Mouse (Mus musculus) liver, embryonic 13.5 days (tissue): ENCODE measurements at regions not wholly inside any gene's neighbourhood (a gene's known extent, or its start where the extent isn't known, plus 50 kb on each side); places are given as distances from the start of the nearest gene placed in this dataset.

Experiments used
- ATAC-seq: fragments of 200-750 bp; cut with Nextera tagmentation; 2 replicates; pipeline ENCODE4 v1.8.0; 2017; ENCODE audit warnings: low read depth, mild to moderate bottlenecking, moderate number of reproducible peaks, moderate library complexity
- DNase-seq: peaks from one replicate; pipeline ENCODE4 v3.0.0; 2022
- H3K27ac ChIP-seq: fragments of 300-500 bp; sonication (generic); 2 replicates; pipeline ENCODE4 v1.5.1; 2015; ENCODE audit warnings: moderate library complexity, mild to moderate bottlenecking, inconsistent platforms
- H3K27me3 ChIP-seq: fragments of 300-500 bp; sonication (generic); 2 replicates; pipeline ENCODE4 v1.6.1; 2015; ENCODE audit warnings: mild to moderate bottlenecking, inconsistent platforms
- H3K36me3 ChIP-seq: fragments of 300-500 bp; sonication (generic); 2 replicates; pipeline ENCODE4 v1.6.1; 2015; ENCODE audit warnings: mild to moderate bottlenecking, inconsistent platforms
- H3K4me1 ChIP-seq: fragments of 300-500 bp; sonication (generic); replicated peaks from 2 replicates; pipeline ENCODE4 v1.6.1; 2015; ENCODE audit warnings: inconsistent platforms
- H3K4me2 ChIP-seq: fragments of 300-500 bp; sonication (generic); 2 replicates; pipeline ENCODE4 v1.6.1; 2015; ENCODE audit warnings: inconsistent platforms, mild to moderate bottlenecking, moderate library complexity
- H3K4me3 ChIP-seq: fragments of 300-500 bp; sonication (generic); replicated peaks from 2 replicates; pipeline ENCODE4 v1.5.1; 2015; ENCODE audit warnings: mild to moderate bottlenecking, inconsistent platforms
- H3K9ac ChIP-seq: fragments of 300-500 bp; sonication (generic); 2 replicates; pipeline ENCODE4 v1.6.1; 2015; ENCODE audit warnings: mild to moderate bottlenecking, inconsistent platforms
- H3K9me3 ChIP-seq: fragments of 300-500 bp; sonication (generic); replicated peaks from 2 replicates; pipeline ENCODE4 v1.6.1; 2016; ENCODE audit warnings: inconsistent platforms
- WGBS: fragments of 180-500 bp; shearing (Covaris S2); methylation state at CpG from one replicate; pipeline ENCODE4 v1.1.7; 2015; ENCODE audit not compliant: insufficient replicate concordance; 5-methylcytosine and 5-hydroxymethylcytosine counted together

- ATAC-seq = no peak
- H3K27ac ChIP-seq = no peak overlapping the region
Observed at GRCm38 (mm10) chr11:114370708-114371107, 297.6 kb upstream of the Rpl38 start.

GRCm38 (mm10) chr11:114367779-114368178 is 300.5 kb upstream of the Rpl38 start:
- no peak overlapping the region for H3K27ac ChIP-seq
- no peak for DNase-seq
- no peaks in the 10 kb centered on the region for H3K27me3 ChIP-seq
- H3K9ac ChIP-seq = no peak overlapping the region
- no peaks in the 10 kb centered on the region for H3K36me3 ChIP-seq
- no peak overlapping the region for H3K4me2 ChIP-seq
- no peaks in the 10 kb centered on the region for H3K9me3 ChIP-seq
- no peak overlapping the region for H3K4me3 ChIP-seq
- no peaks in the 10 kb centered on the region for H3K4me1 ChIP-seq
- ATAC-seq = no peak
- 71% methylated on average over 8 of the region's 8 CpGs for WGBS

More at GRCm38 (mm10) chr11:114370708-114371107, 297.6 kb upstream of the Rpl38 start:
- WGBS = 43% methylated on average over 10 of the region's 10 CpGs
- Histone ChIP-seq H3K4me1 (no peaks in the 10 kb centered on the region), H3K9me3 (no peaks in the 10 kb centered on the region), H3K36me3 (no peaks in the 10 kb centered on the region), H3K4me3 (no peak overlapping the region), H3K9ac (no peak overlapping the region), H3K27me3 (no peaks in the 10 kb centered on the region), H3K4me2 (no peak overlapping the region)
- no peak for DNase-seq

- Histone ChIP-seq H3K9me3 (no peaks in the 10 kb centered on the region), H3K27ac (no peak overlapping the region), H3K27me3 (no peaks in the 10 kb centered on the region), H3K36me3 (no peaks in the 10 kb centered on the region), H3K9ac (no peak overlapping the region), H3K4me2 (no peak overlapping the region), H3K4me3 (no peak overlapping the region), H3K4me1 (no peaks in the 10 kb centered on the region)
- ATAC-seq (no peak), DNase-seq (no peak)
- 58% methylated on average over 8 of the region's 8 CpGs for WGBS
Observed at GRCm38 (mm10) chr11:114360946-114361345, 294.1 kb upstream of the Sdk2 start.

- Histone ChIP-seq H3K4me3 (no peak overlapping the region), H3K4me1 (no peaks in the 10 kb centered on the region), H3K36me3 (no peaks in the 10 kb centered on the region), H3K4me2 (no peak overlapping the region), H3K9ac (no peak overlapping the region), H3K27me3 (no peaks in the 10 kb centered on the region), H3K9me3 (no peaks in the 10 kb centered on the region), H3K27ac (no peak overlapping the region)
- WGBS = 75% methylated on average over 10 of the region's 10 CpGs
- ATAC-seq (no peak), DNase-seq (no peak)
Observed at GRCm38 (mm10) chr11:114360321-114360720, 293.5 kb upstream of the Sdk2 start.

- H3K27me3 ChIP-seq = no peaks in the 10 kb centered on the region
- no peaks in the 10 kb centered on the region for H3K36me3 ChIP-seq
- no peaks in the 10 kb centered on the region for H3K4me1 ChIP-seq
- no peak overlapping the region for H3K27ac ChIP-seq
- ATAC-seq (no peak), DNase-seq (no peak)
- no peaks in the 10 kb centered on the region for H3K9me3 ChIP-seq
- no peak overlapping the region for H3K9ac ChIP-seq
- H3K4me2 ChIP-seq = no peak overlapping the region
- no peak overlapping the region for H3K4me3 ChIP-seq
- 40% methylated on average over 4 of the region's 4 CpGs for WGBS
Observed at GRCm38 (mm10) chr11:114352146-114352795, 285.4 kb upstream of the Sdk2 start.

- ATAC-seq (no peak), DNase-seq (no peak)
- 68% methylated on average over 12 of the region's 12 CpGs for WGBS
- Histone ChIP-seq H3K9me3 (no peaks in the 10 kb centered on the region), H3K9ac (no peak overlapping the region), H3K4me3 (no peak overlapping the region), H3K27me3 (no peaks in the 10 kb centered on the region), H3K4me1 (no peaks in the 10 kb centered on the region), H3K27ac (no peak overlapping the region), H3K36me3 (no peaks in the 10 kb centered on the region), H3K4me2 (no peak overlapping the region)
Observed at GRCm38 (mm10) chr11:114336839-114337484, 270.1 kb upstream of the Sdk2 start.

- DNase-seq = no peak
- no peak overlapping the region for H3K27ac ChIP-seq
- no peak overlapping the region for H3K9ac ChIP-seq
- 45% methylated on average over 10 of the region's 10 CpGs for WGBS
- no peaks in the 10 kb centered on the region for H3K36me3 ChIP-seq
- H3K27me3 ChIP-seq = no peaks in the 10 kb centered on the region
- H3K4me1 ChIP-seq = no peaks in the 10 kb centered on the region
- no peaks in the 10 kb centered on the region for H3K9me3 ChIP-seq
- ATAC-seq = no peak
- no peak overlapping the region for H3K4me3 ChIP-seq
- H3K4me2 ChIP-seq = no peak overlapping the region
Observed at GRCm38 (mm10) chr11:114335950-114336838, 269.3 kb upstream of the Sdk2 start.

- Histone ChIP-seq H3K9me3 (no peaks in the 10 kb centered on the region), H3K4me2 (no peak overlapping the region), H3K4me3 (no peak overlapping the region), H3K27ac (no peak overlapping the region), H3K27me3 (no peaks in the 10 kb centered on the region), H3K36me3 (no peaks in the 10 kb centered on the region), H3K9ac (no peak overlapping the region), H3K4me1 (no peaks in the 10 kb centered on the region)
- DNase-seq = no peak
- WGBS = 45% methylated on average over 5 of the region's 5 CpGs
- ATAC-seq = no peak
Observed at GRCm38 (mm10) chr11:114331579-114332150, 264.8 kb upstream of the Sdk2 start.

GRCm38 (mm10) chr11:114330316-114330715 is 263.5 kb upstream of the Sdk2 start:
- H3K4me1 ChIP-seq = no peaks in the 10 kb centered on the region
- no peak overlapping the region for H3K9ac ChIP-seq
- H3K9me3 ChIP-seq = no peaks in the 10 kb centered on the region
- H3K4me3 ChIP-seq = no peak overlapping the region
- no peak overlapping the region for H3K27ac ChIP-seq
- DNase-seq (no peak), ATAC-seq (no peak)
- no peak overlapping the region for H3K4me2 ChIP-seq
- H3K27me3 ChIP-seq = no peaks in the 10 kb centered on the region
- WGBS = 70% methylated on average over 5 of the region's 5 CpGs
- H3K36me3 ChIP-seq = no peaks in the 10 kb centered on the region

- WGBS = 30% methylated on average over 4 of the region's 4 CpGs
- ATAC-seq = peak; percentile 51
- Histone ChIP-seq H3K27ac (no peak overlapping the region), H3K4me1 (0 out of 2 replicates have a peak, but pooled peaks cover 3% of the 10 kb centered on the region), H3K27me3 (no peaks in the 10 kb centered on the region), H3K9ac (no peak overlapping the region), H3K9me3 (no peaks in the 10 kb centered on the region), H3K36me3 (no peaks in the 10 kb centered on the region), H3K4me3 (no peak overlapping the region), H3K4me2 (no peak overlapping the region)
- DNase-seq = no peak
Observed at GRCm38 (mm10) chr11:114322627-114323026, 255.8 kb upstream of the Sdk2 start.

- H3K9me3 ChIP-seq = no peaks in the 10 kb centered on the region
- 0 out of 2 replicates have a peak, but pooled peaks cover 3% of the 10 kb centered on the region for H3K4me1 ChIP-seq
- no peak overlapping the region for H3K9ac ChIP-seq
- H3K27ac ChIP-seq = no peak overlapping the region
- no peaks in the 10 kb centered on the region for H3K36me3 ChIP-seq
- ATAC-seq = no peak
- WGBS = 73% methylated on average over 12 of the region's 12 CpGs
- DNase-seq = no peak
- no peaks in the 10 kb centered on the region for H3K27me3 ChIP-seq
- H3K4me2 ChIP-seq = no peak overlapping the region
- H3K4me3 ChIP-seq = no peak overlapping the region
Observed at GRCm38 (mm10) chr11:114321974-114322373, 255.1 kb upstream of the Sdk2 start.
